Mouse (Mus musculus) ES-E14 (cell line): ENCODE data around the gene Mbd5. TPM values are rescaled to one million over a fixed set of nuclear protein-coding genes. Genes with fewer than 3 reads are reported as not detected.
"Not testable (repeated sequence)": the region's sequence is repeated elsewhere in the genome, so short reads cannot be mapped to it uniquely, and the experiment has no call there.

Experiments
- DNase-seq: peaks from one replicate; pipeline ENCODE4 v3.0.0-alpha.2; 2013; ENCODE audit warnings: low read depth, low spot score
- H3K27ac ChIP-seq: 2 replicates; pipeline ENCODE4 v1.5.1; 2012; ENCODE audit warnings: low read depth, mild to moderate bottlenecking, low read length, moderate library complexity, mixed read lengths; ENCODE audit not compliant: poor library complexity, insufficient read depth, severe bottlenecking
- H3K36me3 ChIP-seq: 2 replicates; pipeline ENCODE4 v1.6.1; 2012; ENCODE audit warnings: mild to moderate bottlenecking, low read length, moderate library complexity, mixed read lengths; ENCODE audit not compliant: control insufficient read depth, poor library complexity, insufficient read depth, severe bottlenecking
- H3K4me1 ChIP-seq, 2 experiments: fragments of 150-350 bp in 1 of 2; sonication (generic) in 1 of 2; 2 replicates each; pipeline ENCODE4 v1.6.1; 2012; ENCODE audit warnings: low read length in 2 of 2, mild to moderate bottlenecking in 1 of 2, mixed read lengths in 1 of 2; ENCODE audit not compliant: control insufficient read depth in 2 of 2, insufficient read depth in 2 of 2, poor library complexity in 1 of 2
- H3K4me3 ChIP-seq, 2 experiments: fragments of 150-350 bp in 1 of 2; sonication (generic) in 1 of 2; 2 replicates each; pipeline ENCODE4 v1.5.1; 2012; ENCODE audit warnings: low read length in 2 of 2, low read depth in 1 of 2, mild to moderate bottlenecking in 1 of 2, mixed read lengths in 1 of 2; ENCODE audit not compliant: insufficient read depth in 1 of 2, poor library complexity in 1 of 2, severe bottlenecking in 1 of 2
- H3K9ac ChIP-seq: 2 replicates; pipeline ENCODE4 v1.6.1; 2012; ENCODE audit warnings: low read depth, mild to moderate bottlenecking, low read length, mixed read lengths; ENCODE audit not compliant: poor library complexity, insufficient read depth, severe bottlenecking
- H3K9me3 ChIP-seq: fragments of 150-350 bp; sonication (generic); 2 replicates; pipeline ENCODE4 v1.6.1; 2012; ENCODE audit warnings: low read depth, mild to moderate bottlenecking, low read length; ENCODE audit not compliant: control insufficient read depth, insufficient read depth
- CHD2 ChIP-seq: IDR thresholded peaks from 2 replicates; pipeline ENCODE4 v1.6.1; 2014; ENCODE audit warnings: mild to moderate bottlenecking, low read depth, low read length, inconsistent platforms
- HCFC1 ChIP-seq: IDR thresholded peaks from 2 replicates; pipeline ENCODE4 v1.6.1; 2012; ENCODE audit warnings: low read length, inconsistent platforms, borderline replicate concordance; ENCODE audit not compliant: insufficient read depth
- MAFK ChIP-seq: IDR thresholded peaks from 2 replicates; pipeline ENCODE4 v1.6.1; 2014; ENCODE audit warnings: mild to moderate bottlenecking, low read depth, low read length, inconsistent platforms; ENCODE audit not compliant: insufficient read depth
- ZC3H11A ChIP-seq: IDR thresholded peaks from 2 replicates; pipeline ENCODE4 v1.6.1; 2012; ENCODE audit warnings: low read depth, mild to moderate bottlenecking, inconsistent platforms, low read length, borderline replicate concordance
- ZNF384 ChIP-seq: IDR thresholded peaks from 2 replicates; pipeline ENCODE4 v1.6.1; 2012; ENCODE audit warnings: low read depth, low read length, inconsistent platforms
- in situ Hi-C, 2 experiments: fragments of 600-800 bp; cut with MboI; formaldehyde crosslinking; loops; one replicate each; pipeline ENCODE4 v1.15.1; 2025; ENCODE audit warnings: low sequenced_read_pairs in 2 of 2, inconsistent platforms in 1 of 2; ENCODE audit not compliant: unreplicated experiment in 2 of 2
- total RNA-seq: library from RNA; depleted of rRNA; stranded (reverse); fragments of 300-350 nt; gene quantifications from 2 replicates; pipeline ENCODE4 v1.2.3, GENCODE M21; 2012

The Mbd5 gene
- total RNA-seq, 1 experiment: 12.3 TPM

- in situ Hi-C loops: no loop called here
- Histone ChIP-seq H3K4me3 (no peak overlapping the region), H3K9ac (no peak overlapping the region), H3K9me3 (no peaks in the 10 kb centered on the region), H3K36me3 (no peaks in the 10 kb centered on the region), H3K27ac (no peak overlapping the region), H3K4me1 (no peaks in the 10 kb centered on the region)
- DNase-seq: no peak
- TF ChIP-seq HCFC1: no peak
- TF ChIP-seq CHD2: no peak
- no peak for TF ChIP-seq ZC3H11A
- no peak for TF ChIP-seq MAFK
- no peak for TF ChIP-seq ZNF384
These were observed 254.8 kb downstream of the Mbd5 start for GRCm38 (mm10) chr2:49204081-49204480.

- H3K27ac ChIP-seq, H3K9ac ChIP-seq, H3K9me3 ChIP-seq, H3K4me1 ChIP-seq, DNase-seq, H3K4me3 ChIP-seq, H3K36me3 ChIP-seq, in situ Hi-C loops: not testable (repeated sequence)
These were observed 256.4 kb downstream of the Mbd5 start for GRCm38 (mm10) chr2:49205692-49206091.

- no peak for DNase-seq
- Histone ChIP-seq H3K9me3 (no peaks in the 10 kb centered on the region), H3K27ac (no peak overlapping the region), H3K9ac (no peak overlapping the region), H3K4me1 (no peaks in the 10 kb centered on the region), H3K36me3 (no peaks in the 10 kb centered on the region), H3K4me3 (no peak overlapping the region)
- TF ChIP-seq HCFC1 (no peak), ZNF384 (no peak), MAFK (no peak), ZC3H11A (no peak), CHD2 (no peak)
- in situ Hi-C loops: no loop called here
These were observed 260.0 kb downstream of the Mbd5 start for GRCm38 (mm10) chr2:49209349-49209748.

- H3K4me3 ChIP-seq: no peak overlapping the region
- TF ChIP-seq HCFC1: no peak
- no peak for TF ChIP-seq ZNF384
- TF ChIP-seq CHD2: no peak
- TF ChIP-seq ZC3H11A: no peak
- no peak for TF ChIP-seq MAFK
- no peaks in the 10 kb centered on the region for H3K4me1 ChIP-seq
- in situ Hi-C loops: no loop called here
- DNase-seq: no peak
- H3K9ac ChIP-seq: no peak overlapping the region
- H3K36me3 ChIP-seq: no peaks in the 10 kb centered on the region
- no peaks in the 10 kb centered on the region for H3K9me3 ChIP-seq
- H3K27ac ChIP-seq: no peak overlapping the region
These were observed 261.1 kb downstream of the Mbd5 start for GRCm38 (mm10) chr2:49210408-49210807.

GRCm38 (mm10) chr2:49229725-49230124 is 280.4 kb downstream of the Mbd5 start:
- Histone ChIP-seq H3K27ac (no peak overlapping the region), H3K9ac (no peak overlapping the region), H3K36me3 (no peaks in the 10 kb centered on the region), H3K4me1 (no peaks in the 10 kb centered on the region), H3K4me3 (no peak overlapping the region), H3K9me3 (no peaks in the 10 kb centered on the region)
- DNase-seq: no peak
- TF ChIP-seq CHD2 (no peak), HCFC1 (no peak), ZC3H11A (no peak), MAFK (no peak), ZNF384 (no peak)
- in situ Hi-C loops: no loop called here
